Mouse (Mus musculus): ENCODE data around the gene Noa1. TPM values are rescaled to one million over a fixed set of nuclear protein-coding genes. Genes with fewer than 3 reads are reported as not detected.

Gene Noa1
- polyA plus RNA-seq, 1 experiment: 10.1 TPM

DNA sequence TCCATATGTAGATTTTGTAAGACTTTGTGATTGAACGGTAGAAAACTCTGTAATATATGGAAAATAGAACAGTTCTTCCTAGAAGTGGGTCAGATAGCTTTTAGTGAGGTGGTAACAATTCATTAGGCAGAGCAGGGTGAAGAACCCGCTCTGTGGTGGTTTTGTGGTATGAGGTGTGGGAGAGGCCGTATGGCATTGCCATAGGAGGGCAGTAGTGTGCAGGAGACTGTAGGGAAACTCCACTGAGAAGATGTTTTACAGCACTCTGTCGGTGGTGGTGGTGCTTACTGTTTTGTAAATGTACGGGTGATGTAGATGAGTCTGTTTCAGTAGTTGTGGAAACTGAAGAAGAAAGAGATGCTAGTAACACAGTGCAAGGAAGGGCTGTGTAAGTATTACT lies 20.3 kb upstream of the Noa1 start:
- H3K27ac ChIP-seq (ENCODE audit: insufficient read depth, low read depth, low read length): no peak overlapping the region
- no peak overlapping the region for H3K4me3 ChIP-seq (ENCODE audit: insufficient read depth, low read length)
- TF ChIP-seq CTCF (IDR thresholded peaks at IDR 0.05; ENCODE audit: low read depth, low read length): no peak
- TF ChIP-seq POLR2A (IDR thresholded peaks at IDR 0.05; ENCODE audit: borderline replicate concordance, low read depth, low read length): no peak
- H3K4me1 ChIP-seq (ENCODE audit: control insufficient read depth, insufficient read depth, low read length): no peaks in the 10 kb centered on the region

DNA sequence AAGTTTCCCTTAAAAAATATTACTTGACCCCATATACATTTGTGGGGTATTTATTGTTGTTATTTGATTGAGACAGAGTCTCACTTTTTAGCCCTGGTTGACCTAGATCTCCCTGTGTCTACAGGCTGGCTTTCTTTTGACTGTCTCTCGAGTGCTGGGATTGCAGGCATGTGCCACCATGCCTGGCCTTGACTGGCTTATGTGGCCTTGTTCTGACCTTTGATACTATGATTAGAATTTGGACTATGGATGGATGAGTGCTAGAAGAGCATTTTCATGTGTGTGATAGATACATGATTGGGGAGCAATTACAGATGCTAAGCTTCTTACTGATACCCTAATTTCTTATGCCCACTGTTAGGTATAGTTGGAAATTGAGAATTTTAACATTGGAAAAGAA lies 15.1 kb upstream of the Noa1 start:
- H3K4me3 ChIP-seq (ENCODE audit: insufficient read depth, low read length): no peak overlapping the region
- no peak overlapping the region for H3K27ac ChIP-seq (ENCODE audit: insufficient read depth, low read depth, low read length)
- no peaks in the 10 kb centered on the region for H3K4me1 ChIP-seq (ENCODE audit: control insufficient read depth, insufficient read depth, low read length)
- TF ChIP-seq POLR2A (IDR thresholded peaks at IDR 0.05; ENCODE audit: borderline replicate concordance, low read depth, low read length) (no peak), CTCF (IDR thresholded peaks at IDR 0.05; ENCODE audit: low read depth, low read length) (no peak)

DNA sequence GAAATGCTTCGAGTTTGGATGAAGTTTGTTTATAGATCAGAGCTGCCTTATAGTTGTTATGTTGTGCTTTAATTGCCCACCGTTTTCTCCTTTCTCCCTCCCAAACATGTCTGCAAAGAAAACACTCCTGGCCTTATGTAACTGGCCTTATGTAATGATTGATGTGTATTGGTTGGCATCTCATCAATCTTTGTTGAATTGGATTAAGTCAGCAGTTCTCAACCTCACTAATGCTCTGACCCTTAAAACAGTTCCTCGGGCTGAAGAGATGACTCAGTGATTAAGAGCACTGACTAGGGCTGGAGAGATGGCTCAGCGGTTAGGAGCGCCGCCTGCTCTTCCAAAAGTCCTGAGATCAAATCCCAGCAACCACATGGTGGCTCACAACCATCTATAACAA lies 5.1 kb upstream of the Noa1 start:
- TF ChIP-seq CTCF (IDR thresholded peaks at IDR 0.05; ENCODE audit: low read depth, low read length): no peak
- no peak for TF ChIP-seq POLR2A (IDR thresholded peaks at IDR 0.05; ENCODE audit: borderline replicate concordance, low read depth, low read length)
- H3K4me3 ChIP-seq (ENCODE audit: insufficient read depth, low read length): no peak overlapping the region
- H3K27ac ChIP-seq (ENCODE audit: insufficient read depth, low read depth, low read length): no peak overlapping the region
- H3K4me1 ChIP-seq (ENCODE audit: control insufficient read depth, insufficient read depth, low read length): 0 out of 2 replicates have a peak, but pooled peaks cover 8% of the 10 kb centered on the region

DNA sequence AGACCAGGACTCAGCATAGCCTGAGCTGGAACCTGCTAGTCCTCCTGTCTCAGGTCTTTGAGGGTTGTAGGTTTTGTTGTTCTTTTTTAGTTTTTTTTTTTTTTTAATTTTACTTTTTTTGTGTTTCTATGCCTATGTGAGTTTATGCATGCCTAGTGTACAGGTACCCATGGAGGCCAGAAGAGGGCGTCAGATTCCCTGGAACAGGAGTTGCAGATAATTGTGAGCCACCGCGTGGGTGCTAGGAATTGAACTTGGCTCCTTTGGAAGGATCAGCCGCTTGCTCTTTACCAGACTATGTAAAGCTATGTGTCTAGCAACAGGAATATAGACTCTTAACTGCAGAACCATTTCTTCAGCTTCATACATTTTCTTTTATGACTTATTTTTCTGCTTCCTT lies 4.3 kb upstream of the Noa1 start:
- 0 out of 2 replicates have a peak, but pooled peaks cover 8% of the 10 kb centered on the region for H3K4me1 ChIP-seq (ENCODE audit: control insufficient read depth, insufficient read depth, low read length)
- no peak overlapping the region for H3K4me3 ChIP-seq (ENCODE audit: insufficient read depth, low read length)
- TF ChIP-seq POLR2A (IDR thresholded peaks at IDR 0.05; ENCODE audit: borderline replicate concordance, low read depth, low read length) (no peak), CTCF (IDR thresholded peaks at IDR 0.05; ENCODE audit: low read depth, low read length) (no peak)
- no peak overlapping the region for H3K27ac ChIP-seq (ENCODE audit: insufficient read depth, low read depth, low read length)

DNA sequence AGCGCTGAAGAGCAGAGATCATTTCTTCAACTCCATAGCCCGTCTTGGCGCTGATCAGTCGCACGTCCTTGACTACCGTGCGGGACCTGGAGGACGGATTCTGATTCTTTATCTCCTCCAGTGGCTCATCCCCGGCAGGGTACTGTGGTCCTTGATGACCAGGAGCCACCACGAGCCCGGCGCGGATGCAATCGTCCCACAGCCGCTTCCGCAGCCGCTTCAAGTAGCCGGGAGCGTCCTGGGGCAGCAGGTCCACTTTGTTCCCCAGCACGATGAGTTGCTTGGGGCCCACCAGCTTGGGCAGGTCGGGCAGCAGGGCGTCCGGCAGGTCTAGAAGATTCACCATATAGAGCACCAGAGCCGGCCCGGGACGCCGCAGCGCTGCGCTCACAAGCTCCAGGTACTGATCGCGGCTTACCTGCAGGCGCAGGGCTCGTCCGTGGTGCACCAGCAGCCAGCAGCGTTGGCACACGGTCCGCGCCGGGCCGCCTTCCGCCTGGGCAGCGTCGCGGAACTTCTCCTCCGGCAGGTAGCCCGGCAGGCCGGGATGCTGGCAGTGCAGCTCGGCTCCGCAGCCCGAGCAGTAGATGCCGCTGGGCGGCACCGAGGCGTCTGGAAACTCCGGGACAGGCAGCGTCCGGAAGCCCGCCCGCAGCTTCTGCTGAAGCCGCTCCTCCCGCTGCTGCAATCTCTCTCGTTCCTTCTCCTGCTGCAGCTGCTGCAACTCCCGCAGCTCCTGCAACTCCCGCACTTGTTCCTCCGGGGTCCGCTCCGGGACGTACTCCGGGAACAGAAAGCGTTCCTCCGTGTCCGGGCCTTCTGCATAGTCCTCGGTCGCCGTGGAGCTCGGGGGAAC lies 605 bp downstream of the Noa1 start:
- peak overlapping the region; percentile 92 for H3K4me3 ChIP-seq (ENCODE audit: insufficient read depth, low read length)
- peak overlapping the region; percentile 20 for H3K27ac ChIP-seq (ENCODE audit: insufficient read depth, low read depth, low read length)
- TF ChIP-seq CTCF (IDR thresholded peaks at IDR 0.05; ENCODE audit: low read depth, low read length) (no peak), POLR2A (IDR thresholded peaks at IDR 0.05; ENCODE audit: borderline replicate concordance, low read depth, low read length) (no peak)

DNA sequence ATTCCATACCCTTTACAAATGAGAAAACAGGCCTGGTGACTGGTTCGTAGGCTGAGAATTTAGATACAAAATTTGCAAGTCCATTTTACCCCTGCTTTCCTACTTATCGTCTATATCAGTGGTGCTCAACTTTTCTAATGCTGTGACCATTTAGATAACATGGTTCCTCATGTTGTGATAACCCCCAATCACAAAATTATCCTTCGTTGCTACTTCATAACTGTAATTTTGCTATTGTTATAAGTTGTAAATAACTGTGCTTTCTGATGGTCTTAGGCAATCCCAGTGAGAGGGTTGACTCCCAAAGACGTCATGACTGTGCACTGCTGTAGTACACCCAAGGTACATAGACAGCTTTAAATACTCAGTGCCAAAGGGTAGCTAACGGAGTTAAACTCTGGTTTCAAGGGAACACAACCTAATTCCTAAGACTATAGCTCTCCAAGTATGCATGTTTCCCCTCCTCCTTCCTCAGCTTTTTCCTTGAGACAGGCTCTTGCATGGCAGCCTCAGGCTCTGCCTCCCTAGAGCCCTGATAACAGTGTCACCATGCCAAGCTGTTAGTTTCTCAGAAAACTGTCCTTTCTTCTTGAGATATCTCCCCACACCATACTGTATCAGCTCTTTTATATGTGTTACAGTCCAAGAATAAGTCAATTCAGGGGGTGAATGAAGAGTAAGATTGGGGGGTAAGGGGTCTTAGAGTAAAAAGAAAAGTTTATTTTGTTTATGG lies 1.9 kb downstream of the Noa1 start:
- TF ChIP-seq CTCF (IDR thresholded peaks at IDR 0.05; ENCODE audit: low read depth, low read length) (no peak), POLR2A (IDR thresholded peaks at IDR 0.05; ENCODE audit: borderline replicate concordance, low read depth, low read length) (no peak)
- H3K27ac ChIP-seq (ENCODE audit: insufficient read depth, low read depth, low read length): no peak overlapping the region
- peaks cover 14% of the 10 kb centered on the region for H3K4me1 ChIP-seq (ENCODE audit: control insufficient read depth, insufficient read depth, low read length)
- peak overlapping the region; percentile 92 for H3K4me3 ChIP-seq (ENCODE audit: insufficient read depth, low read length)

More for the DNA sequence above, 605 bp downstream of the Noa1 start:
- H3K4me1 ChIP-seq (ENCODE audit: control insufficient read depth, insufficient read depth, low read length): peaks cover 14% of the 10 kb centered on the region

DNA sequence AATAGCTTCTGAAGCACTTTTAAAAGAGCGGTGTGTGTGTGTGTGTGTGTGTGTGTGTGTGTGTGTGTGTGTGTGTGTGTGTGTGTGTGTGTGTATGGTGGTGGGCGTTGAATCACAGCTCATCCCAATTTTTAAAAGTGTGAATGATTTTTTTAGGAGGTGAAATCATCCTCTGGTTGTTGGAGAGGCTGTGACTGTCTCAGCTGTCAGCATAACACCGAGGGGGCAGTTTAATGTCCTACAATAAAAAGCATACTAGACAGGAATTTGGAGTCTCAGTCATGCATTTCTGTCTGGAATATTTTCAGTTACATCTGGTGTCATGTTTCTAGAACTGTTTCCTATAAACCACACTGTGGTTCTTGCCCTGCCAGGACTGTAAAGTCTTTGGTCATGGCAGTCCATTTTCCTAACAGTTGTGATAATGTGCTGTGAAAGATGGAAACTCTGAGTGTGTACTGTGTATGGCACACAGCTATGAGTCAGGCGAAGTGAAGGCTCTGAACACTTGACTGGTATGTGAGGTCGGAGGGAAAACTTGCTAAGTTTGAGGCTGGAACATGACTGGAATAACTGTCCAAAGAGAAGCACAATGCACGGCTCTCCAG lies 8.5 kb downstream of the Noa1 start:
- Histone ChIP-seq H3K27ac (ENCODE audit: insufficient read depth, low read depth, low read length) (no peak overlapping the region), H3K4me1 (ENCODE audit: control insufficient read depth, insufficient read depth, low read length) (peaks cover 10% of the 10 kb centered on the region), H3K4me3 (ENCODE audit: insufficient read depth, low read length) (no peak overlapping the region)
- TF ChIP-seq POLR2A (IDR thresholded peaks at IDR 0.05; ENCODE audit: borderline replicate concordance, low read depth, low read length): no peak
- no peak for TF ChIP-seq CTCF (IDR thresholded peaks at IDR 0.05; ENCODE audit: low read depth, low read length)

DNA sequence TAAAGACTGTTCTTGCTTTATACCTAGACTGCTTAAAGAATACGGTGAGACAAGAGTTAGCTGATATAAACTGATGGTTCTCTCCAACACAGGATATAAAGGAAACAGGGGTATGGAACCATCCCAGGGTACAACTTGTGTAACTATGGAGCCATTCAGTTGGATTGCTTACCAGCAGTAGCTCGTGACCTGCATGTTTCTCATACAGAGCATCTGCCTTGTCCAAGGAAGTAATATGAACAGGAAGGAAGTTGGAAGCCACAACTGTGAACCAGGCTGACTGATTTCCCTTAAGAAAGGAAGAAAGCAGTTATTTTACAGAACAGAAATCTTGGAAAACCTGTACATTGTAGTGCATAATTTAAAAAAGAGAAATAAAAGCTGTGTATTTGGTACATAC lies 10.4 kb downstream of the Noa1 start:
- H3K27ac ChIP-seq (ENCODE audit: insufficient read depth, low read depth, low read length): peak overlapping the region; percentile 62
- H3K4me3 ChIP-seq (ENCODE audit: insufficient read depth, low read length): no peak overlapping the region
- TF ChIP-seq CTCF (IDR thresholded peaks at IDR 0.05; ENCODE audit: low read depth, low read length) (no peak), POLR2A (IDR thresholded peaks at IDR 0.05; ENCODE audit: borderline replicate concordance, low read depth, low read length) (no peak)
- H3K4me1 ChIP-seq (ENCODE audit: control insufficient read depth, insufficient read depth, low read length): peaks cover 13% of the 10 kb centered on the region

DNA sequence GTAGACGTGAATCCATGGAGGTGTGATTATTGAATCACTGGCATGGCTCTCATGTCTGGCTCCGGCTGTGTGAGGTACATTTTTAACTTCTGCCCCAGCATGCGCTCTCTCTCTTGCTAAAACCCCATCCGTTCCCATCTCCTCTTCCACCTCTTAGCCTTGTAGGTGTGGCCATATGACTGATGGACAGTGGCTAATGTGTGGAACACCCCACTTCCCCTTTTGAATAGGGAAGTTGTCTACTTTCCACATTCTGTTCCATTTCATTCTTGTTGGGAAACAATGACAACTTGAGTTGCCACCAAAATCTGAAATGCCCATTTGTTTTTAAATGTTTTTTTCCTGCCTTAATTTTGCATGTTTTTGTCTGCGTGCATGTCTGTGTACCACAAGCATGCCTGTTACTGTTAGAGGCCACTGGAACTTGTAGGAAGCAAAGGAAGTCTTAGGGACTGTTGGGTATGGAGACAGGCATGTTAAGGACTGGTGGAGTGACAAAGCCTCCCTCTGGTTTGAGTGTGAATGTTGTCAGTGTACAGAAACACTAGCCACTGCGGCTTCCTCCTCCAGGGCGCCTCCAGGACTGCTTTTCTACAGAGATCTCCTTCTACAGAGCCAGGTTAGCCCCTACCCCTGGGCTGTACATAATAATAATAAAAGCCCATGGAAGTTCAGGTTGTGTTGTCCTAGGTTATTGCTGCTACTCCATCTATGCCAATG lies 16.9 kb downstream of the Noa1 start:
- peak overlapping the region; percentile 81 for H3K27ac ChIP-seq (ENCODE audit: insufficient read depth, low read depth, low read length)
- TF ChIP-seq CTCF (IDR thresholded peaks at IDR 0.05; ENCODE audit: low read depth, low read length): no peak
- TF ChIP-seq POLR2A (IDR thresholded peaks at IDR 0.05; ENCODE audit: borderline replicate concordance, low read depth, low read length): no peak
- H3K4me3 ChIP-seq (ENCODE audit: insufficient read depth, low read length): no peak overlapping the region

More for the DNA sequence above, 16.9 kb downstream of the Noa1 start:
- H3K4me1 ChIP-seq (ENCODE audit: control insufficient read depth, insufficient read depth, low read length): peaks cover 29% of the 10 kb centered on the region

Measured in bone marrow macrophage, adult 2 months (primary cell).